Mouse (Mus musculus) neural tube, embryonic 13.5 days (tissue): ENCODE data around the gene Adh6a. TPM values are rescaled to one million over a fixed set of nuclear protein-coding genes. Genes with fewer than 3 reads are reported as not detected.

Experiments
- ATAC-seq: fragments of 200-750 bp; cut with Nextera tagmentation; 2 replicates; pipeline ENCODE4 v1.8.0; 2017; ENCODE audit warnings: low read depth, mild to moderate bottlenecking, moderate TSS enrichment, moderate library complexity
- H3K27ac ChIP-seq: fragments of 300-500 bp; sonication (generic); replicated peaks from 2 replicates; pipeline ENCODE4 v1.5.1; 2015; ENCODE audit warnings: moderate library complexity, mild to moderate bottlenecking, inconsistent platforms
- H3K27me3 ChIP-seq: fragments of 300-500 bp; sonication (generic); 2 replicates; pipeline ENCODE4 v1.6.1; 2015; ENCODE audit warnings: mild to moderate bottlenecking, inconsistent platforms
- H3K36me3 ChIP-seq: fragments of 300-500 bp; sonication (generic); 2 replicates; pipeline ENCODE4 v1.6.1; 2015; ENCODE audit warnings: mild to moderate bottlenecking, inconsistent platforms
- H3K4me1 ChIP-seq: fragments of 300-500 bp; sonication (generic); replicated peaks from 2 replicates; pipeline ENCODE4 v1.6.1; 2015; ENCODE audit warnings: inconsistent platforms
- H3K4me2 ChIP-seq: fragments of 300-500 bp; sonication (generic); 2 replicates; pipeline ENCODE4 v1.6.1; 2015; ENCODE audit warnings: inconsistent platforms, mild to moderate bottlenecking, moderate library complexity
- H3K4me3 ChIP-seq: fragments of 300-500 bp; sonication (generic); 2 replicates; pipeline ENCODE4 v1.5.1; 2015; ENCODE audit warnings: mild to moderate bottlenecking, inconsistent platforms
- H3K9ac ChIP-seq: fragments of 300-500 bp; sonication (generic); 2 replicates; pipeline ENCODE4 v1.6.1; 2015; ENCODE audit warnings: moderate library complexity, mild to moderate bottlenecking, inconsistent platforms
- H3K9me3 ChIP-seq: fragments of 300-500 bp; sonication (generic); 2 replicates; pipeline ENCODE4 v1.6.1; 2016; ENCODE audit warnings: inconsistent platforms
- WGBS: fragments of 180-500 bp; shearing (Covaris S2); methylation state at CpG from one replicate; pipeline ENCODE4 v1.1.7; 2015; 5-methylcytosine and 5-hydroxymethylcytosine counted together
- polyA plus RNA-seq: library from polyadenylated mRNA; unstranded; fragments of >200 nt; fragmentation: Nextera tagmentation; extraction: Ambion mirVana; gene quantifications from 2 replicates; pipeline ENCODE4 v1.2.1, GENCODE M21; 2015

The Adh6a gene
- polyA plus RNA-seq = 0.14 TPM in 1 of 2 replicates, not detected in the other

DNA sequence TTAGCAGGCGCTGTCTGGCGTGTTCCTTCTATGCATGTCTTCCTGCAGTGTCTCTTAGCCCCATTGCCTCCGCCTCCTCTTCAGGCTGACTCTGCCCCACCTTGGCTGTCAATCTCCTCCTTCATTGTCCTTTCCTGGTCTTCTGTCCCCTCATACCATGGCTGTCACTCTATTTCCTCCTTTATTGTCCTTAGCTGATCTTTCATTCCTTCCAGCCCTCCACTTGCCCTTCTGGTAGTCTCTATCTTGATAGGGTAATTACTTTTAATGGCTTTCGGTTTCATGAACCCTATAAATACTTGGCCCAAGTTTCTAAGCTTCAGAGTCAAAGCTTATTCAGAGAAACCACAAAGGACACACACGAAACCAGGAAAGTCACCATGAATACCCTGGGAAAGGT lies at the start of gene Adh6a:
TSS of gene Adh6a (plus strand) at position 322 of the 400 bp plus-strand sequence.
- H3K4me1 ChIP-seq = no peaks in the 10 kb centered on the region
- no peak within 1 kb of the TSS for H3K9ac ChIP-seq
- no peaks in the 10 kb centered on the region for H3K36me3 ChIP-seq
- H3K9me3 ChIP-seq = no peaks in the 10 kb centered on the region
- no peak within 1 kb of the TSS for H3K4me2 ChIP-seq
- H3K4me3 ChIP-seq = no peak within 1 kb of the TSS
- H3K27me3 ChIP-seq = no peaks in the 10 kb centered on the region
- 87% methylated on average over 5 of the region's 5 CpGs for whole genome bisulfite sequencing
- ATAC-seq = no peak
- H3K27ac ChIP-seq = no peak within 1 kb of the TSS

DNA sequence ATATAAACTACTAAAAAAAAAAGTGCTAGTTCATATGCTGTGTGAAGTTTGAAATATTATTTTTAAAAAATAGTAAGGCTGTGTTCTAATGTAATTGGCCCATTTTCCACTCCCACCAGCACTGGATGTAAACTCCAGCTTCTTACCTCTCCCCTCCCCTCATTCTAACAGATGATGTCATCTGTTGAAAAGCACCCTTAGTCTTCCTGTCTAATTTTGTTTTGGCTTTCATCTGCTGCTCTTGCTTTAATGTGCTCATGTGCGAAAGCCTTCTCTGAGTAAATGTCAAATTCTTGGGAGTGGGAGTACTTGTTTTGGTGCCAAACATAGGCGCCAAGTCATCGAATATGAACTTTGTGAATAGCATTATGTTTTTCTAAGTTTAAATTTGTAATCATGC lies 48.4 kb upstream of the Adh6a start:
- ATAC-seq = no peak
- H3K27ac ChIP-seq = no peak overlapping the region

DNA sequence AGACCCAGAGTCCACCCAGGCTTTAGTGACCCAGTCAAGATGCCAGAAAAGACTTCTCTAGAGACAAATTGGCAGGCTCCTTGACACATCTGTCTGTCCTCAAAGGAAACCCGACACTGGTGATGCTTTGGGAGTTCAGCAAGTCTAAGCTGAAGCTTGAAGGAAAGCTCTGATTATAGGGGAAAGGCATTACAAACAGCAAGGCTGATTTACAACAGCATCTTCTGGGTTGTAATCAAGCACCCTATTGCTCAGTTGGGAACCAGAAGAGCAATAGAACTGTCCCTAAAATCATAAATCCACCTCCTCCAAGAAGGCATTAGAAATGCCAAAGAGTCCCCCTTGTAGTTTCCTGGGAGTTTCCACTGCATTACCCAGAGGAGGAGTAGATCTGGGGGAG lies 42.6 kb upstream of the Adh6a start:
- Histone ChIP-seq H3K4me2 (no peak overlapping the region), H3K36me3 (no peaks in the 10 kb centered on the region), H3K9ac (no peak overlapping the region), H3K27me3 (no peaks in the 10 kb centered on the region), H3K4me3 (no peak overlapping the region), H3K9me3 (no peaks in the 10 kb centered on the region), H3K27ac (no peak overlapping the region), H3K4me1 (no peaks in the 10 kb centered on the region)
- no peak for ATAC-seq
- 3% methylated on average over 1 of the region's 1 CpGs for WGBS

More for the DNA sequence above, 48.4 kb upstream of the Adh6a start:
- Histone ChIP-seq H3K9ac (no peak overlapping the region), H3K4me3 (no peak overlapping the region), H3K4me1 (no peaks in the 10 kb centered on the region), H3K36me3 (no peaks in the 10 kb centered on the region), H3K27me3 (no peaks in the 10 kb centered on the region), H3K9me3 (no peaks in the 10 kb centered on the region), H3K4me2 (no peak overlapping the region)
- WGBS = 88% methylated on average over 3 of the region's 3 CpGs

DNA sequence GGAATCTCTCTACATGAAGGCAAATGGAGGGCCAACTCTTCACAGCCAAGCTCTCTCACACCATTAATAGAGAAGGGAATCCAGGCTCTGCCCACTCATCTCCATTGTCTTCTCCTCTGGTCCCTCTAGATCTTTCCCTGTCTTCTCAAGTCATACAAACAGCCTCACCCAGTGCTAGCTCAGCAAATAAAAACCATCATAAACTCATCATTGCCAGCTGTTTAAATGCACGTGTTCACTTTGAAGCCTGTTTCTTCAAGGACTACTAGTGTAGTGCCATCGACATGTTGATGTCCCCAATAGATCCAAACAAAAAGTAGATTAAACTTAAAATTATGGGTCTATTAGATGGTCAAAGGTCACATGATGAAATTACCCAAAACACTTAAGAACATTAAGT lies 41.8 kb upstream of the Adh6a start:
- no peak for ATAC-seq

DNA sequence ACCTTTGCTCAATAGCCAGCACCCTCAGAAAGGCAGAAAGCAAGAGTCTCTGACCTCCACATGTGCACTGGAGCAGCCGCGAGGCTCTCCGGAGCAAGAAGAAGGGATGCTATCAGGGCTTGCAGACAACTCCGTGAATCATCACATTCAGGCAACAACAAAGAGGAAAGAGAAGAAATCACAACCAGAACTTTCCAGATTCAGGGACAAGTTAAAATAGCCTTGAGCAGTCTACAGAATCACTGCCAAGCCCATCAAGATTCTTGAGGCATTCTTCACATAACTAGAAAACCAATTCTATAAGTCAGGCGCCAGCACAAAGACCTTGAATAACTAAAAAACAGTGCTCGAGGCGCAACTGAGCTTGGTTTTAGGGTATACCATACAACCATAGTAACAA lies 40.0 kb upstream of the Adh6a start:
- no peaks in the 10 kb centered on the region for H3K9me3 ChIP-seq
- no peak overlapping the region for H3K27ac ChIP-seq
- no peak overlapping the region for H3K4me3 ChIP-seq
- H3K4me1 ChIP-seq = no peaks in the 10 kb centered on the region
- no peaks in the 10 kb centered on the region for H3K36me3 ChIP-seq
- WGBS = 88% methylated on average over 7 of the region's 7 CpGs
- no peaks in the 10 kb centered on the region for H3K27me3 ChIP-seq
- no peak overlapping the region for H3K9ac ChIP-seq
- H3K4me2 ChIP-seq = no peak overlapping the region
- no peak for ATAC-seq

More for the DNA sequence above, 41.8 kb upstream of the Adh6a start:
- H3K36me3 ChIP-seq = no peaks in the 10 kb centered on the region
- H3K9ac ChIP-seq = no peak overlapping the region
- no peaks in the 10 kb centered on the region for H3K9me3 ChIP-seq
- H3K4me1 ChIP-seq = no peaks in the 10 kb centered on the region
- no peak overlapping the region for H3K4me3 ChIP-seq
- H3K27ac ChIP-seq = no peak overlapping the region
- H3K27me3 ChIP-seq = no peaks in the 10 kb centered on the region
- 44% methylated on average over 2 of the region's 2 CpGs for WGBS
- no peak overlapping the region for H3K4me2 ChIP-seq

DNA sequence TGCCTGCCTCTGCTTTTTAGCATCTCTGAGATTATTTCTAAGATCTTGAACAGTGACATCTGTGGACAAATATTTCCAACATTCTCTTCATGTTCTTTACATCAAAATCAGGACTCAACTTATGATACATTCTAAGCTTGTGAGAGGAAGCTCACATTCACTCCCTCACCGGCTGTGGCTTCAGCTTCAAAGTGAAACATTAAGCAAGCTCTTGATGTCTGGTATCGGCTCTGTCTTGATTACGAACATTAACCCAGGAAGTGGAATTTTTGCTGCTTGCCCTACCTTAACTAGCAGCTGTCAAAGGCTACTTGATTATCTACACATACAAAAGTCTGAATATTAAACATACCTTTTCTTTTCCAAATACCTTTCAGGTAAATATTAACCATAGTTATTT lies 38.0 kb upstream of the Adh6a start:
- Histone ChIP-seq H3K27me3 (no peaks in the 10 kb centered on the region), H3K4me1 (no peaks in the 10 kb centered on the region), H3K27ac (no peak overlapping the region), H3K36me3 (no peaks in the 10 kb centered on the region), H3K9me3 (no peaks in the 10 kb centered on the region), H3K4me3 (no peak overlapping the region), H3K4me2 (no peak overlapping the region), H3K9ac (no peak overlapping the region)
- WGBS = 90% methylated on average over 3 of the region's 3 CpGs
- no peak for ATAC-seq

DNA sequence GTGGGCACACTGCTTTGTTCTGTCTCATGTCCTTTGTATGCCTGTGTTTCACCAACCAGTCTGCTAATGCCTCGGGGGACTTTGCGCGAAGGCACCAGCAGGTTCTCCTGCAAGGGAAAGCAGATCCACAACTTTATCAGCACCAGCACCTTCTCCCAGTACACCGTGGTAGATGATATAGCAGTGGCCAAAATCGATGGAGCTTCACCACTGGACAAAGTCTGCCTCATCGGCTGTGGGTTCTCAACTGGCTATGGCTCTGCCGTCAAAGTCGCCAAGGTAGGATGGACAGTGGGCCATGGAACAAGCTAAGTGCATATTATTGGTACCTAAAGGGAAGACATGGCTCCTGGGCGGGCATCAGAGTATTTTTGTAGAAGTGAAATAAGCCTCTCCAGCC lies 30.5 kb upstream of the Adh6a start:
- 82% methylated on average over 9 of the region's 9 CpGs for WGBS

DNA sequence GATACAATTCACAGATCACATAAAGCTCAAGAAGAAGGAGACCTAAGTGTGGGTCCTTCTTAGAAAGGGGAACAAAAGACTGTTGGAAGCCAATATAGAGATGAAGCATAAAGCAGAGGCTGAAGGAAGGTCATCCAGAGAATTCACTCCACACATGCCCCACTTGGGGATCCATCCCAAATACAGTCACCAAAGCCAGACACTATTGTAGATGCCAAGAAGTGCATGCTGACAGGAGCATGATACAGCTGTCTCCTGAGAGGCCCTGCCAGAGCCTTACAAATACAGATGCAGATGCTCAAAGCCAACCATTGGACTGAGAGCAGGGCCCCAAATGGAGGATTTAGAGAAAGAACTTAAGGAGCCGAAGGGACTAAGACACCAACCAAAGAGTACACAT lies 29.3 kb upstream of the Adh6a start:
- H3K9ac ChIP-seq = no peak overlapping the region
- no peak for ATAC-seq
- no peak overlapping the region for H3K4me3 ChIP-seq
- no peak overlapping the region for H3K27ac ChIP-seq
- no peak overlapping the region for H3K4me2 ChIP-seq
- no peaks in the 10 kb centered on the region for H3K27me3 ChIP-seq
- no peaks in the 10 kb centered on the region for H3K36me3 ChIP-seq
- WGBS = 100% methylated on average over 1 of the region's 1 CpGs
- no peaks in the 10 kb centered on the region for H3K4me1 ChIP-seq
- no peaks in the 10 kb centered on the region for H3K9me3 ChIP-seq

More for the DNA sequence above, 30.5 kb upstream of the Adh6a start:
- H3K27me3 ChIP-seq = no peaks in the 10 kb centered on the region
- no peak for ATAC-seq
- H3K36me3 ChIP-seq = no peaks in the 10 kb centered on the region
- H3K4me2 ChIP-seq = no peak overlapping the region
- no peak overlapping the region for H3K9ac ChIP-seq
- no peaks in the 10 kb centered on the region for H3K9me3 ChIP-seq
- H3K27ac ChIP-seq = no peak overlapping the region
- H3K4me3 ChIP-seq = no peak overlapping the region
- no peaks in the 10 kb centered on the region for H3K4me1 ChIP-seq

DNA sequence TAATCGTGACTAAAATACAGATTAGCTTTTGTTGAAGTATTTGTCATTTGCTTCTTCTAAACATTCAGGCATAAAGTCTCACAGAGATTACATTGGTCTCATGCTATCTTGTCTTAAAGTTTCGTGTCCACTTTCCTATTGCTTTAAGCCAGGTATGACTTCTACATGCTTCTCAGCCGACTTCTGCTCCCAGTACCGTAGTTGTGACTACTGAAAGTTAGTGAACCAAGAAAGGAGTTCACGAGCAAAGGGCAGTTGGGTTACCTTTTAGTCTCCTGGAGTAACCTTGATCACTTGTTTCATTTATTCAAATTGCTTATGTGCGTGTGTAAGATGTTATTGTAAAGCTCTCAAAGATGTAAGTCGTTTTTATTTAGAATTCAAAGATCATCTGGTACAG lies 27.1 kb upstream of the Adh6a start:
- Histone ChIP-seq H3K4me1 (no peaks in the 10 kb centered on the region), H3K36me3 (no peaks in the 10 kb centered on the region), H3K27ac (no peak overlapping the region), H3K9me3 (no peaks in the 10 kb centered on the region), H3K27me3 (no peaks in the 10 kb centered on the region), H3K4me3 (no peak overlapping the region), H3K4me2 (no peak overlapping the region), H3K9ac (no peak overlapping the region)
- 91% methylated on average over 7 of the region's 7 CpGs for WGBS
- no peak for ATAC-seq

DNA sequence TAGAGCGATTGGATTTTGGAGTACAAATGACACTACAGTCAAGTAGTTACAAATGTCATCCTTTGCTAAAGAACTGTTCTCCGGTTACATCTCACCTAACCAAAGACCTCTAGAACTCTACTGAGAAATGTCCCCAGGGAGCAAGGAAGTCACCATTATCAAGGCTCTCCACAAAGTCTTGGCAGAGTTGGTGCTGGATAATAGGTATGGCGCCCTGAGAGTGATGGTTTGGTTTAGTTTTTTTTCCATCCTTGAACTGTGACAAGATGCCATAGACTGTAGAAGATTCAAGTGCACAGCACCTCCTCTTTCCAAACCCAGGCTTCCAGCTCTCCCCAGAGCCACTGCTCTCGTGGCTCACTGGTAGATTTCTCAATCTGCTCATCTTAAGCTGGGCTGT lies 25.4 kb upstream of the Adh6a start:
- Histone ChIP-seq H3K4me3 (no peak overlapping the region), H3K9me3 (no peaks in the 10 kb centered on the region), H3K27me3 (no peaks in the 10 kb centered on the region), H3K9ac (no peak overlapping the region), H3K4me2 (no peak overlapping the region), H3K4me1 (no peaks in the 10 kb centered on the region), H3K36me3 (no peaks in the 10 kb centered on the region), H3K27ac (no peak overlapping the region)
- WGBS = 86% methylated on average over 4 of the region's 4 CpGs
- no peak for ATAC-seq

DNA sequence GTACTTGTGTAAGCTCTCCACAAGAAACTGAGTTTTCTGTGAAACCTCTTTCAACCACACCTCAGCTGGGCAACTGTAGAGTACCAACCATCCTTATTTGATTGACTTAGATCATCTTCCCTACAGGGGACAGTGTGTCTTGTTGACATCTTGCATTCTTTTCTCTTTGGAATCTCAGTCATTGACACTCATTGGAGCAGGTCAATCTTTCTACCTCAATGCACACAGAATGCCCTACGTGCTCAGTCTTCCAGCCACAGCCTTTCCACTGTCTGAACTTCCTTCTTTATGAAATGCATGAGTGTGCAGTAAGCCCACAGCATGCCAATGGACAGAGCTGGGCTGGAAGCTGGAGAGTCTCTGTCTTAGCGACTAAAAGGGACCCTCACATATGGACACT lies 22.4 kb upstream of the Adh6a start:
- no peak overlapping the region for H3K9ac ChIP-seq
- no peaks in the 10 kb centered on the region for H3K4me1 ChIP-seq
- no peaks in the 10 kb centered on the region for H3K9me3 ChIP-seq
- no peaks in the 10 kb centered on the region for H3K27me3 ChIP-seq
- H3K4me3 ChIP-seq = no peak overlapping the region
- no peak for ATAC-seq
- H3K27ac ChIP-seq = no peak overlapping the region
- H3K4me2 ChIP-seq = no peak overlapping the region
- 49% methylated on average over 2 of the region's 2 CpGs for WGBS
- H3K36me3 ChIP-seq = no peaks in the 10 kb centered on the region

DNA sequence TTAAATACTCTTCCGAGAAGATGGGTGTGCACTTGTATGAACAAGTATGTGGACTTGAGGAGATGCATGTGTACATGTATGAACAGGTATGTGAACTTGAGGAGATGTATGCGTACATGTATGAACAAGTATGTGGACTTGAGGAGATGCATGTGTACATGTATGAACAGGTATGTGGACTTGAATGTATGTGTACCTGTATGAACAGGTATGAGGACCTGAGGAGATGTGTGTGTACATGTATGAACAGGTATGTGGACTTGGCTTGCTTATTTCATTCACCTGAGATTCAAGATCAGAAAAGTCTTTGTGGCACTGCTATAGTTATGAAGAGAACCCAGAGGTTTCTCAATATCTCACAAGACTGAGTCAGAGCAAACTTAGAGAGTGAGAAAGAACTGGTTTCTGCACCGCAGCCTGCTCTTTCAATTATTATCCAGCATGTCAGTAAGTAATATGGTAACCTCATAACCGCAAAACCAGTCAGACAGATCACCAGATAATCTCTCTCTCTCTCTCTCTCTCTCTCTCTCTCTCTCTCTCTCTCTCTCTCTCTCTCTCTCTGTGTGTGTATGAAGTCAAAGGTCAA lies 21.5 kb upstream of the Adh6a start:
- Histone ChIP-seq H3K27me3 (no peaks in the 10 kb centered on the region), H3K36me3 (no peaks in the 10 kb centered on the region), H3K9ac (no peak overlapping the region), H3K27ac (no peak overlapping the region), H3K4me1 (no peaks in the 10 kb centered on the region), H3K4me3 (no peak overlapping the region), H3K9me3 (no peaks in the 10 kb centered on the region), H3K4me2 (no peak overlapping the region)
- 90% methylated on average over 4 of the region's 4 CpGs for WGBS
- no peak for ATAC-seq

DNA sequence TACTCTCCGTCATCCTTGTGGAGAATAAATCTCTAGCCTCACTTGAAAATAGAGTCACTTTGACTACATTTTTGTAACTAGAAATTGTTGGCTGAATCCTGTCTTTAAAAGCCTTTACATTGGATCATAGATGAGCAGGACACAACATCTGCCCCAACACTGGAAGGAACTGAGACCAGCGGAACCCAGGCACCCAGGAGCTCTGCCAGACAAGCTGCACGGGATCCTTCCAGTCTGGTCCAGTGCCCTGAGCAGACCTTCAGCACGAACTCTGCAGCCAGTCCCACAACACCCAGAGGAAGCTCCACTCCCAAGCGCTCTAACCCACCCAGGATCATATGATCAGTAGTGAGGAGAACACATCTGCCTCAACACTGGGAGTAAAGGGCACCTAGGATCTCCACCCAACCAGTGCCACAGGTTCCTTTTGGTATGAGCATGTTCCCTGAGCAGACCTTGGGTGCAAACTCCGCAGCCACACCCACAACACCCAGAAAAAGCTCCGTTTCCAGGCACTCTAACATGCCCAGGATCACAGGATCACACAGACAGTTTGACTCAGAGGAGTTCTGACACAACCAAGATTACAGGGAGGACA lies 19.7 kb upstream of the Adh6a start:
- no peak for ATAC-seq
- no peaks in the 10 kb centered on the region for H3K36me3 ChIP-seq
- H3K9ac ChIP-seq = no peak overlapping the region
- H3K9me3 ChIP-seq = peaks cover 11% of the 10 kb centered on the region
- no peak overlapping the region for H3K4me3 ChIP-seq
- no peaks in the 10 kb centered on the region for H3K27me3 ChIP-seq
- no peaks in the 10 kb centered on the region for H3K4me1 ChIP-seq
- H3K27ac ChIP-seq = no peak overlapping the region
- no peak overlapping the region for H3K4me2 ChIP-seq
- WGBS = 93% methylated on average over 7 of the region's 7 CpGs
